In genomic region chr17:35537421-35537820, GRCm38 (mm10) we compare ENCODE assay signal across 21 mouse cellular contexts. TPM values are rescaled to one million over a fixed set of nuclear protein-coding genes. Genes with fewer than 3 reads are reported as not detected.
DNase-seq lines count a peak whose midpoint lies in the region; ATAC-seq and TF ChIP-seq lines count a peak whose summit lies in the region.
"Had no signal": no experiment of that assay in that cellular context is flagged by ENCODE, and none has a peak within 500 bp of the region (broad histone marks: within the 10 kb centered on the region; RNA-seq: fewer than 3 reads in every experiment).

No protein-coding gene starts in this region.

- H3K27me3 ChIP-seq in midbrain, embryonic 11.5 days (ENCODE audit: control insufficient read depth, insufficient read depth, low read length) = no peaks in the 10 kb centered on the region
- no peaks in the 10 kb centered on the region for H3K27me3 ChIP-seq in midbrain, embryonic 16.5 days (ENCODE audit: control insufficient read depth, insufficient read depth, low read depth, low read length)
- no peaks in the 10 kb centered on the region for H3K27me3 ChIP-seq in stomach, postnatal 0 days (ENCODE audit: control insufficient read depth, insufficient read depth, low read length)
- H3K27me3 ChIP-seq: forebrain, embryonic 13.5 days had no signal

- H3K27ac ChIP-seq in midbrain, embryonic 11.5 days (ENCODE audit: low read depth, low read length) = no peak overlapping the region
- H3K27ac ChIP-seq in midbrain, embryonic 16.5 days (ENCODE audit: low read length) = no peak overlapping the region
- H3K27ac ChIP-seq in stomach, postnatal 0 days (replicated peaks) = no peak overlapping the region
- H3K27ac ChIP-seq: embryonic facial prominence, embryonic 10.5 days; forebrain, embryonic 13.5 days; heart, adult 2 months; heart, embryonic 15.5 days; hindbrain, embryonic 10.5 days; hindbrain, embryonic 14.5 days had no signal

- no peak for DNase-seq in frontal cortex, postnatal 25 days (ENCODE audit: low spot score in 2 of 2)
- DNase-seq in midbrain, embryonic 11.5 days (ENCODE audit: low spot score, missing footprints) = peak; percentile 73
- DNase-seq in 3134 (ENCODE audit: extremely low read depth, insufficient read length, low spot score) = peak; percentile 58
- peak; percentile 69 for DNase-seq in stomach, postnatal 0 days (ENCODE audit: low spot score)
- DNase-seq in layer of hippocampus, adult 9-11 months = no peak
- DNase-seq: adrenal gland, adult 2 months; adrenal gland, postnatal 25 days; cerebellum, adult 2 months; cerebellum, postnatal 10 days; forebrain, postnatal 0 days; gastrocnemius, postnatal 14 days; heart, adult 2 months had no signal

- TF ChIP-seq CTCF in stomach, postnatal 0 days (IDR thresholded peaks at IDR 0.05; ENCODE audit: low read depth) = no peak

- H3K4me2 ChIP-seq in midbrain, embryonic 11.5 days = no peak overlapping the region
- H3K4me2 ChIP-seq in midbrain, embryonic 16.5 days (ENCODE audit: low read length) = no peak overlapping the region
- H3K4me2 ChIP-seq in stomach, postnatal 0 days (replicated peaks; ENCODE audit: low read depth) = no peak overlapping the region
- H3K4me2 ChIP-seq: forebrain, embryonic 13.5 days; heart, embryonic 11.5 days; heart, embryonic 15.5 days; hindbrain, embryonic 14.5 days had no signal

- no peak overlapping the region for H3K4me3 ChIP-seq in midbrain, embryonic 11.5 days (ENCODE audit: low read depth, low read length)
- H3K4me3 ChIP-seq in midbrain, embryonic 16.5 days (ENCODE audit: low read depth, low read length) = no peak overlapping the region
- H3K4me3 ChIP-seq in stomach, postnatal 0 days (ENCODE audit: low read depth, low read length) = no peak overlapping the region
- H3K4me3 ChIP-seq: embryonic facial prominence, embryonic 10.5 days; forebrain, embryonic 13.5 days; heart, adult 2 months; heart, embryonic 15.5 days; hindbrain, embryonic 10.5 days had no signal

- 86% methylated on average over 4 of the region's 4 CpGs for WGBS in midbrain, embryonic 11.5 days
- WGBS in midbrain, embryonic 16.5 days = 87% methylated on average over 4 of the region's 4 CpGs
- 57% methylated on average over 4 of the region's 4 CpGs for WGBS in stomach, postnatal 0 days

- H3K36me3 ChIP-seq in midbrain, embryonic 11.5 days (ENCODE audit: control insufficient read depth, insufficient read depth, low read length) = no peaks in the 10 kb centered on the region
- no peaks in the 10 kb centered on the region for H3K36me3 ChIP-seq in midbrain, embryonic 16.5 days (ENCODE audit: control insufficient read depth, insufficient read depth, low read length)
- H3K36me3 ChIP-seq in stomach, postnatal 0 days (ENCODE audit: control insufficient read depth, insufficient read depth, low read length) = no peaks in the 10 kb centered on the region
- H3K36me3 ChIP-seq: embryonic facial prominence, embryonic 10.5 days; heart, embryonic 15.5 days; hindbrain, embryonic 10.5 days had no signal

- H3K9me3 ChIP-seq in midbrain, embryonic 11.5 days (ENCODE audit: control insufficient read depth, low read length) = no peaks in the 10 kb centered on the region
- H3K9me3 ChIP-seq in midbrain, embryonic 16.5 days (replicated peaks; ENCODE audit: control insufficient read depth, low read length, poor library complexity, severe bottlenecking) = no peaks in the 10 kb centered on the region
- no peaks in the 10 kb centered on the region for H3K9me3 ChIP-seq in stomach, postnatal 0 days (ENCODE audit: control insufficient read depth, low read length)
- H3K9me3 ChIP-seq: embryonic facial prominence, embryonic 10.5 days; forebrain, embryonic 13.5 days; heart, embryonic 15.5 days; hindbrain, embryonic 10.5 days had no signal

- no peak for TF ChIP-seq EP300 in stomach, postnatal 0 days (optimal IDR thresholded peaks at IDR 0.05)

- H3K4me1 ChIP-seq in midbrain, embryonic 11.5 days (ENCODE audit: control insufficient read depth, insufficient read depth, low read length) = no peaks in the 10 kb centered on the region
- H3K4me1 ChIP-seq in midbrain, embryonic 16.5 days (ENCODE audit: control insufficient read depth, insufficient read depth, low read length) = no peaks in the 10 kb centered on the region
- H3K4me1 ChIP-seq in stomach, postnatal 0 days (replicated peaks; ENCODE audit: control insufficient read depth, insufficient read depth) = no peaks in the 10 kb centered on the region
- H3K4me1 ChIP-seq: forebrain, embryonic 13.5 days; heart, embryonic 15.5 days had no signal

- no peak overlapping the region for H3K9ac ChIP-seq in midbrain, embryonic 11.5 days (ENCODE audit: low read length)
- H3K9ac ChIP-seq in midbrain, embryonic 16.5 days (ENCODE audit: low read depth, low read length) = no peak overlapping the region
- no peak overlapping the region for H3K9ac ChIP-seq in stomach, postnatal 0 days (ENCODE audit: low read length)
- H3K9ac ChIP-seq: forebrain, embryonic 13.5 days; forebrain, postnatal 0 days; heart, embryonic 15.5 days; hindbrain, embryonic 14.5 days had no signal

- ATAC-seq in frontal cortex, adult (ENCODE audit: low TSS enrichment) = peak; percentile 90
- no peak for ATAC-seq in midbrain, embryonic 11.5 days (ENCODE audit: low FRiP score)
- no peak for ATAC-seq in midbrain, embryonic 16.5 days
- ATAC-seq in stomach, postnatal 0 days (ENCODE audit: low FRiP score, low TSS enrichment) = peak; percentile 69
- ATAC-seq: forebrain, embryonic 13.5 days; forebrain, postnatal 0 days had no signal

RNA-seq across cellular contexts. Expression of gene Psors1c2, which starts 4.4 kb away (rescaled TPM):
- polyA plus RNA-seq in midbrain, embryonic 11.5 days (2014; fragmentation: Nextera tagmentation; extraction: Ambion mirVana) = 0.22 and 0.46 TPM in 2 replicates
- polyA plus RNA-seq in midbrain, embryonic 16.5 days (2015; fragmentation: Nextera tagmentation; extraction: Ambion mirVana) = 0.60 and 0.68 TPM in 2 replicates
- polyA plus RNA-seq in stomach, postnatal 0 days (2015; fragmentation: Nextera tagmentation; extraction: Ambion mirVana) = 66.1 and 66.8 TPM in 2 replicates
- polyA plus RNA-seq: adrenal gland, adult 2 months; cerebellum, adult 2 months; gonadal fat pad, adult 2 months; heart, adult 2 months; heart, embryonic 11.5 days had no signal

RNA-seq across cellular contexts. Expression of gene Cdsn, which starts 14.5 kb away (rescaled TPM):
- polyA plus RNA-seq in midbrain, embryonic 11.5 days (2014; fragmentation: Nextera tagmentation; extraction: Ambion mirVana) = 0.08 TPM in 1 of 2 replicates, not detected in the other
- 0.07 and 0.09 TPM in 2 replicates for polyA plus RNA-seq in midbrain, embryonic 16.5 days (2015; fragmentation: Nextera tagmentation; extraction: Ambion mirVana)
- polyA plus RNA-seq in stomach, postnatal 0 days (2015; fragmentation: Nextera tagmentation; extraction: Ambion mirVana) = 106 and 139 TPM in 2 replicates
- polyA plus RNA-seq: embryonic facial prominence, embryonic 10.5 days; forebrain, embryonic 13.5 days had no signal

RNA-seq across cellular contexts. Expression of gene Cchcr1, which starts 20.5 kb away (rescaled TPM):
- 8.9 and 10.8 TPM in 2 replicates for polyA plus RNA-seq in midbrain, embryonic 11.5 days (2014; fragmentation: Nextera tagmentation; extraction: Ambion mirVana)
- 3.7 and 4.0 TPM in 2 replicates for polyA plus RNA-seq in midbrain, embryonic 16.5 days (2015; fragmentation: Nextera tagmentation; extraction: Ambion mirVana)
- polyA plus RNA-seq in stomach, postnatal 0 days (2015; fragmentation: Nextera tagmentation; extraction: Ambion mirVana) = 7.1 and 7.4 TPM in 2 replicates

RNA-seq across cellular contexts. Expression of gene Tcf19, which starts 20.8 kb away (rescaled TPM):
- polyA plus RNA-seq in midbrain, embryonic 11.5 days (2014; fragmentation: Nextera tagmentation; extraction: Ambion mirVana) = 56.7 and 57.7 TPM in 2 replicates
- 8.5 and 9.4 TPM in 2 replicates for polyA plus RNA-seq in midbrain, embryonic 16.5 days (2015; fragmentation: Nextera tagmentation; extraction: Ambion mirVana)
- polyA plus RNA-seq in stomach, postnatal 0 days (2015; fragmentation: Nextera tagmentation; extraction: Ambion mirVana) = 32.7 and 34.5 TPM in 2 replicates

RNA-seq across cellular contexts. Expression of gene 2300002M23Rik, which starts 29.8 kb away (rescaled TPM):
- polyA plus RNA-seq in midbrain, embryonic 11.5 days (2014; fragmentation: Nextera tagmentation; extraction: Ambion mirVana) = not detected in 2 replicates
- polyA plus RNA-seq in midbrain, embryonic 16.5 days (2015; fragmentation: Nextera tagmentation; extraction: Ambion mirVana) = not detected in 2 replicates
- polyA plus RNA-seq in stomach, postnatal 0 days (2015; fragmentation: Nextera tagmentation; extraction: Ambion mirVana) = 234 and 311 TPM in 2 replicates
- polyA plus RNA-seq: adrenal gland, adult 2 months; cerebellum, adult 2 months; embryonic facial prominence, embryonic 10.5 days; forebrain, embryonic 13.5 days; forebrain, postnatal 0 days; heart, adult 2 months; heart, embryonic 11.5 days; heart, embryonic 15.5 days; hindbrain, embryonic 10.5 days; hindbrain, embryonic 14.5 days had no signal

Comparison
In these comparisons a context has a peak if more than half of its experiments do, and no peak if none do; other contexts are left out.
1. ATAC-seq: peak in frontal cortex, adult (single experiment) and stomach, postnatal 0 days (single experiment); none in midbrain, embryonic 11.5 days (single experiment) and midbrain, embryonic 16.5 days (single experiment).
2. DNase-seq: peak in midbrain, embryonic 11.5 days (single experiment), 3134 (single experiment) and stomach, postnatal 0 days (single experiment); none in frontal cortex, postnatal 25 days (0 of 2) and layer of hippocampus, adult 9-11 months (single experiment).
3. RNA of gene Psors1c2, which starts 4.4 kb away (polyA plus RNA-seq): 66.1 to 66.8 TPM in stomach, postnatal 0 days; 0.60 to 0.68 TPM in midbrain, embryonic 16.5 days and 0.22 to 0.46 TPM in midbrain, embryonic 11.5 days; every median in the first group is over 10 times any median in the second.
4. RNA of gene Cdsn, which starts 14.5 kb away (polyA plus RNA-seq): 106 to 139 TPM in stomach, postnatal 0 days; 0.07 to 0.09 TPM in midbrain, embryonic 16.5 days and 0.08 TPM in midbrain, embryonic 11.5 days; every median in the first group is over 10 times any median in the second.